Mouse (Mus musculus) midbrain, embryonic 14.5 days (tissue): ENCODE data around the gene Fam131a. TPM values are rescaled to one million over a fixed set of nuclear protein-coding genes. Genes with fewer than 3 reads are reported as not detected.
A peak's percentile ranks its signal among the peaks of the same experiment; 100 is the strongest.

Source experiments
- ATAC-seq: fragments of 200-750 bp; cut with Nextera tagmentation; 2 replicates; pipeline ENCODE4 v1.8.0; 2017; ENCODE audit warnings: moderate number of reproducible peaks, moderate library complexity; ENCODE audit not compliant: low FRiP score, low TSS enrichment
- DNase-seq: peaks from one replicate; pipeline ENCODE4 v3.0.0-alpha.2; 2015
- H3K27ac ChIP-seq: fragments of 300-500 bp; sonication (generic); replicated peaks from 2 replicates; pipeline ENCODE4 v1.5.1; 2014; ENCODE audit warnings: mild to moderate bottlenecking, low read depth, low read length, moderate library complexity
- H3K27me3 ChIP-seq: fragments of 300-500 bp; sonication (generic); 2 replicates; pipeline ENCODE4 v1.6.1; 2014; ENCODE audit warnings: low read length, control low read depth, mixed read lengths; ENCODE audit not compliant: control insufficient read depth, insufficient read depth
- H3K36me3 ChIP-seq: fragments of 300-500 bp; sonication (generic); 2 replicates; pipeline ENCODE4 v1.6.1; 2014; ENCODE audit warnings: low read length, control low read depth; ENCODE audit not compliant: control insufficient read depth, insufficient read depth
- H3K4me1 ChIP-seq: fragments of 300-500 bp; sonication (generic); 2 replicates; pipeline ENCODE4 v1.6.1; 2014; ENCODE audit warnings: mild to moderate bottlenecking, antibody characterized with exemption, low read length, control low read depth; ENCODE audit not compliant: control insufficient read depth, insufficient read depth
- H3K4me2 ChIP-seq: fragments of 300-500 bp; sonication (generic); 2 replicates; pipeline ENCODE4 v1.6.1; 2014; ENCODE audit warnings: mild to moderate bottlenecking, low read length, moderate library complexity
- H3K4me3 ChIP-seq: fragments of 300-500 bp; sonication (generic); replicated peaks from 2 replicates; pipeline ENCODE4 v1.5.1; 2014; ENCODE audit warnings: low read depth, low read length
- H3K9ac ChIP-seq: fragments of 300-500 bp; sonication (generic); replicated peaks from 2 replicates; pipeline ENCODE4 v1.6.1; 2014; ENCODE audit warnings: mild to moderate bottlenecking, low read length, moderate library complexity
- H3K9me3 ChIP-seq: fragments of 300-500 bp; sonication (generic); 2 replicates; pipeline ENCODE4 v1.6.1; 2016; ENCODE audit warnings: low read length, control low read depth, mixed read lengths; ENCODE audit not compliant: control insufficient read depth
- WGBS: fragments of 180-500 bp; shearing (Covaris S2); extraction: QIAGEN DNeasy Blood & Tissue Kit; methylation state at CpG from one replicate; pipeline ENCODE4 v1.1.7; 2014; 5-methylcytosine and 5-hydroxymethylcytosine counted together
- polyA plus RNA-seq: library from polyadenylated mRNA; unstranded; fragments of >200 nt; fragmentation: Nextera tagmentation; extraction: Ambion mirVana; gene quantifications from 2 replicates; pipeline ENCODE4 v1.2.1, GENCODE M21; 2014

Gene Fam131a
- polyA plus RNA-seq, 1 experiment from 2014 or later: 45.3 TPM

DNA sequence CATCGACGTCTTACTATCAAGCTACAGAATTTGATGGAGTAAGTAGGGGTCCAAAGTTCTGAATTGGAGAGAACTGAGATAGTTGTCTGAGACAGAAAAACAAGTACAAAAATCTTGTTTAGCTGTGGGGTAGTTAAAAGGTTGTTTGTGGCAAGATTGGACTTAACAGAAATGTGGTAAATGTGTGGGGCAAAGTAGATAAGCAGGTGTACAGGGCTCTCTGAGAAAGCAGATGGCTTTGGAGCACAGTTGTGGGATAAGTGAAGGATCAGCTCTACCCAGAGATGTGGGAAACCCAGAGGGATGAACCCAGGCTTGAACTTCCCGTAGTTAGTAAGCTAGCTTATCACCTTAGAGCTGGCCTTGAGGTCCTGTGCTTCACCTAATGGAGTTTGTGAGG lies 2.3 kb upstream of the Fam131a start:
- Histone ChIP-seq H3K4me2 (no peak overlapping the region), H3K27me3 (no peaks in the 10 kb centered on the region), H3K9ac (no peak overlapping the region), H3K36me3 (peaks cover 63% of the 10 kb centered on the region), H3K27ac (no peak overlapping the region), H3K9me3 (no peaks in the 10 kb centered on the region), H3K4me1 (peaks cover 20% of the 10 kb centered on the region), H3K4me3 (no peak overlapping the region)
- 92% methylated on average over 3 of the region's 3 CpGs for WGBS
- no peak for DNase-seq
- no peak for ATAC-seq

DNA sequence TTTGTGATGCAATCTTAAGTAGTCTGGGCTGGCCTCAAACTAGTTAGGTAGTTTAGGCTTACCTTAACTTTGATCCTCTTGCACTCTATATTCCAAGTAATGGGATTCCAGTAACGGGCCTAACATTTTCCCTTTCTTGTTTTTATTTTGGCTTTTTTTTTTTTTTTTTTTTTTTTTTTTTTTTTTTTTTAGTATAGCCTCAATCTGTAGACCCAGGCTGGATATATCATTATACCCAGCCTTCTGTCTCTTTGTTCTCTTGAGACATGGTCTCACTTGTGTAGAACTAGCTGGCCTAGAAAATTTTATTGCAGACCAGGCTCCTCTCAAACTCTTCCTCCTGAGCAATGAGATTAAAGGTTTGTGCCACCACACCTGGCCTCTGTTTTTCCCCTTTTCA lies 1.4 kb upstream of the Fam131a start:
- ATAC-seq (no peak), DNase-seq (no peak)
- H3K36me3 ChIP-seq: peaks cover 55% of the 10 kb centered on the region
- H3K9ac ChIP-seq: no peak overlapping the region
- no peaks in the 10 kb centered on the region for H3K27me3 ChIP-seq
- H3K4me3 ChIP-seq: no peak overlapping the region
- no peak overlapping the region for H3K27ac ChIP-seq
- WGBS: 83% methylated on average over 1 of the region's 1 CpGs
- peaks cover 28% of the 10 kb centered on the region for H3K4me1 ChIP-seq
- H3K9me3 ChIP-seq: no peaks in the 10 kb centered on the region
- H3K4me2 ChIP-seq: no peak overlapping the region

DNA sequence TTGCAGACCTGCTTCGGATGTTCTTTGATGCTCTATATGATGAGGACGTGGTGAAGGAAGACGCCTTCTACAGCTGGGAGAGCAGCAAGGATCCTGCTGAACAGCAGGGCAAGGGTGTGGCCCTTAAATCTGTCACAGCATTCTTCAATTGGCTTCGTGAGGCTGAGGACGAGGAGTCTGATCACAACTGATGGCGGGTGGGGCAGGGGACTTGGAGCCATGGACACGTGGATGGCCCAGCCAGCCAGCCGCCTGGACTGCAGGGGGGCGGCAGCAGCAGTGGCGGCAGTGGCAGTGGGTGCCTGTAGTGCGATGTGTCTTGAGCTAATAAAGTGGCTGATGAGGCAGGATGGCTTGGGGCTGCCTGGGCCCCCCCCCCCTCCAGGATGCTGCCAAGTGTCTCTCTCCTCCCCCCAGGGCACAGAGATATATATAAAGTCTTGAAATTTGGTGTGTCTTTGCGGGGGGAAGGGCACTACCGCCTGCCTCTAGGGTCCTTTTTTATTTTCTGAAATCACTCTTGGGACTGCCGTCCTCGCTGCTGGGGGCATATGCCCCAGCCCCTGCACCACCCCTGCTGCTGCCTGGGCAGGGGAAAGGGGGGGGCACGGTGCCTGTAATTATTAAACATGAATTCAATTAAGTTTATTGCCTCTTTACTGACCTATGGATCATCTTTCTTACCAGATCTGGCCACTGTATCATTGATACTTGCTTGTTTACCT lies 638 bp upstream of the Fam131a start:
- no peaks in the 10 kb centered on the region for H3K9me3 ChIP-seq
- no peak for ATAC-seq
- peak overlapping the region; percentile 57; the same call in 1 of the 2 replicates for H3K4me3 ChIP-seq
- peak overlapping the region; percentile 93 for H3K27ac ChIP-seq
- H3K27me3 ChIP-seq: no peaks in the 10 kb centered on the region
- WGBS: 41% methylated on average over 16 of the region's 16 CpGs
- H3K4me1 ChIP-seq: peaks cover 31% of the 10 kb centered on the region
- peaks cover 47% of the 10 kb centered on the region for H3K36me3 ChIP-seq
- peak overlapping the region; percentile 81 for H3K4me2 ChIP-seq
- peak overlapping the region; percentile 82; the same call in 1 of the 2 replicates for H3K9ac ChIP-seq
- DNase-seq: no peak

DNA sequence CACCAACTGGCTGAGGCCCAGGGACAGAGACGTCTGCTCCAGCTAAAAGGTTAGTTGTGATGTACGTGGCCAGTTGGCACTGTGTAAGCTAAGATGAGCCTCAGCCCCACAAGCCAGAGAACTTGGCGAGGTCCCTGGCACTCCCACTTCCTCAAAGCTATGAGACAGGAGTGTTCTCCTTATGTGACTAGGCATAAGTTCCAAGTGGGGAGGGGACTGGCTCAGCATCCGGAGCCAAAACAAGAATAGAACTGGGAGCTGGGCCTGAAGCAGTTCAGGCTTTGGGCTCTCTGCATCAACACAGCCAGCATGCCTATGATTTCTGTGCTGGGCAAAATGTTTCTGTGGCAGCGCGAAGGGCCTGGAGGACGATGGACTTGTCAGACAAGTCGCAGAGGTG lies 1.7 kb downstream of the Fam131a start:
- Histone ChIP-seq H3K9me3 (no peaks in the 10 kb centered on the region), H3K9ac (no peak overlapping the region), H3K36me3 (peaks cover 35% of the 10 kb centered on the region), H3K27me3 (no peaks in the 10 kb centered on the region), H3K4me3 (0 out of 2 replicates have a peak overlapping the region, but pooled peaks have one; percentile 43), H3K27ac (no peak overlapping the region), H3K4me1 (peaks cover 31% of the 10 kb centered on the region), H3K4me2 (peak overlapping the region; percentile 82)
- no peak for ATAC-seq
- 74% methylated on average over 8 of the region's 8 CpGs for WGBS
- no peak for DNase-seq

DNA sequence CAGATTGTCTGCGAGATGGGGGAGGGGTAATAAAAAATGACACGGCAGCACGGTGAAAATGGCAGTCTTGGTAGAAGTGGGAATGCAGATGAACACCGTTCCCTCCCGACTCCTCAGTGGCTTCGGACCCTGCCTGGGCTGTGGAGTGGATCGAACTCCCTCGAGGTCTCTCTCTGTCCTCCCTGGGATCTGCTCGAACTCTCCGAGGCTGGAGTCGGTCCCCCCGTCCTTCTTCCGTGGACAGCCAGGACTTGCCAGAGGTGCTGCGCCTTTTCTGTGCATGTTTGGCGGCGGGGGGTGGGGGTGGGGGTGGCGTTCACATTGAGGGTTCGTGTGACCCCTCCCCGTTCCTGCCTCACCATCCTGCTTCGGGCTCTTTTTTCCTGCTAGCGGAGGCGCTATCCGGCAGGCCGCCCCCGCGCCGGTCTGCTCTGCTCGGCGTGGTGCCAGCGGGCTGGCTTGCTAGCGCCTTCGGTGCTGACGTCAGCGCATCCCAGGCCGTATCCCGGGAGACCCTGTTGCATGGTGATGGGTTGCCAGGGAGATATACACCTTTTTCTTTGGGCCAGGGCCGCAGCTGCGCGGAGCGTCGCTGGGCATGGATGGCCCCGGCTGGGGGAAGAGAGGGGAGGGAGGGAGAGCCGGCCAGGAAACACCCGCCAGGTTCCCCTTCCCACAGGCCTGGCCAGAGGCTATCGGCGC lies 2.7 kb downstream of the Fam131a start:
- WGBS: under 1% methylated on average over 46 of the region's 46 CpGs
- ATAC-seq (peak; percentile 81), DNase-seq (peak; percentile 97)
- Histone ChIP-seq H3K27me3 (no peaks in the 10 kb centered on the region), H3K4me3 (peak overlapping the region; percentile 43), H3K9ac (peak overlapping the region; percentile 66), H3K4me1 (peaks cover 31% of the 10 kb centered on the region), H3K27ac (peak overlapping the region; percentile 80), H3K36me3 (peaks cover 35% of the 10 kb centered on the region), H3K4me2 (peak overlapping the region; percentile 82), H3K9me3 (no peaks in the 10 kb centered on the region)

DNA sequence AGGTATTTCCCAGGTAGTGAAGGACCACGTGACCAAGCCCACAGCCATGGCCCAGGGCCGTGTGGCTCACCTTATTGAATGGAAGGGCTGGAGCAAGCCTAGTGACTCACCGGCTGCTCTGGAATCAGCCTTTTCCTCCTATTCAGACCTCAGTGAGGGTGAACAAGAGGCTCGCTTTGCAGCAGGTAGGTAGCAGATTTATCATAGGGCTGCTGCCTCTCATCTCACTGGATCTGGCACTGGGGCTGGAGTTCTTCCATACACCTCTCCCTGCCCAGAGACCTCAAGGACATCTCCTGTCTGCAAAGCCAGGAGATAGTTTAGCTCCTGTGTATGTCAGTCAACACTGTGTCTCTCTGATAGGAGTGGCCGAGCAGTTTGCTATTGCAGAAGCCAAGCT lies 6.2 kb downstream of the Fam131a start:
- Histone ChIP-seq H3K27ac (no peak overlapping the region), H3K4me1 (peaks cover 33% of the 10 kb centered on the region), H3K36me3 (peaks cover 41% of the 10 kb centered on the region), H3K9me3 (no peaks in the 10 kb centered on the region), H3K4me3 (no peak overlapping the region), H3K4me2 (no peak overlapping the region), H3K9ac (no peak overlapping the region), H3K27me3 (no peaks in the 10 kb centered on the region)
- no peak for ATAC-seq
- no peak for DNase-seq
- 81% methylated on average over 5 of the region's 5 CpGs for WGBS

DNA sequence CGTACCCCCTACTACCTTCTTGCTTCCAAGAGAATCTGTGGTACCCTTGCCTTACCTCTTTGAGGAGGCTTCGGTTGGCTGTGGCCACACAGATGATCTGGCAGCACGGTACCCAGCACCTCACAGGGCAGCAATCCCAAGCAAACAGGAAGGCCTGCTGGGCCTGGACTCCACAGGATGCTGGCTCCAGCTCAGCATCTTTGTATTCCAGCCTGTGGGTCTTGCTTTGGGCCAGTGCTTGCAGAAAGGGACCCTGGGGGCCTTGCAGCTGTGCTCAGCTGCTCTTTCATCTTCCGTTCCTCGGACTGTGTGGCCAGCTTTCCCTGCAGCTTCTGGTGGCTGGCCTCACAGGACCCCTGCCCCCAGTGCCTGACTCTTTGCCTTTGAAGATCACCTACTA lies 7.0 kb downstream of the Fam131a start:
- WGBS: 32% methylated on average over 5 of the region's 5 CpGs
- Histone ChIP-seq H3K4me2 (no peak overlapping the region), H3K27me3 (no peaks in the 10 kb centered on the region), H3K36me3 (peaks cover 48% of the 10 kb centered on the region), H3K4me1 (peaks cover 32% of the 10 kb centered on the region), H3K4me3 (no peak overlapping the region), H3K9ac (no peak overlapping the region), H3K27ac (no peak overlapping the region), H3K9me3 (no peaks in the 10 kb centered on the region)
- DNase-seq (no peak), ATAC-seq (no peak)

DNA sequence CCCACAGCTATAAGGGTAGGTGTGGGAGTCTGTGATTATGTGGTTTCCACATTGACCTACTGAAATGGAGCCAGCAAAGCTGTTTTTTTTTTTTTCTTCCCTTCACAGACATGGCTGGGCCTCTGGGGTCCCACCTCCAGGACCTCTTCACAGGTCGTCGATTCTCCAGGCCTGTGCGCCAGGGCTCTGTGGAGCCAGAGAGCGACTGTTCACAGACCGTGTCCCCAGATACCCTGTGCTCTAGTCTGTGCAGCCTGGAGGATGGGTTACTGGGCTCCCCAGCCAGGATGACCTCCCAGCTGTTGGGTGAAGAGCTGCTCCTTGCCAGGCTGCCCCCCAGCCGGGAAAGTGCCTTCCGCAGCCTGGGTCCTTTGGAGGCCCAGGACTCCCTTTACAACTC lies 8.3 kb downstream of the Fam131a start:
- Histone ChIP-seq H3K27ac (peak overlapping the region; percentile 62), H3K9ac (no peak overlapping the region)

More for the DNA sequence above, 8.3 kb downstream of the Fam131a start:
- no peaks in the 10 kb centered on the region for H3K9me3 ChIP-seq
- H3K4me1 ChIP-seq: peaks cover 20% of the 10 kb centered on the region
- H3K27me3 ChIP-seq: no peaks in the 10 kb centered on the region
- 29% methylated on average over 7 of the region's 7 CpGs for WGBS
- H3K36me3 ChIP-seq: peaks cover 53% of the 10 kb centered on the region
- no peak overlapping the region for H3K4me2 ChIP-seq
- H3K4me3 ChIP-seq: no peak overlapping the region
- DNase-seq: no peak
- no peak for ATAC-seq
